Mouse (Mus musculus) frontal cortex, postnatal 10 days (tissue): Measurements from ENCODE around the gene Map3k9.
A peak's percentile ranks its signal among the peaks of the same experiment; 100 is the strongest.

Source experiments
- DNase-seq, 2 experiments: peaks; one replicate each; pipeline ENCODE4 v3.0.0; 2022; ENCODE audit warnings: low spot score in 2 of 2, mixed read lengths in 1 of 2

Map3k9 gene

DNA sequence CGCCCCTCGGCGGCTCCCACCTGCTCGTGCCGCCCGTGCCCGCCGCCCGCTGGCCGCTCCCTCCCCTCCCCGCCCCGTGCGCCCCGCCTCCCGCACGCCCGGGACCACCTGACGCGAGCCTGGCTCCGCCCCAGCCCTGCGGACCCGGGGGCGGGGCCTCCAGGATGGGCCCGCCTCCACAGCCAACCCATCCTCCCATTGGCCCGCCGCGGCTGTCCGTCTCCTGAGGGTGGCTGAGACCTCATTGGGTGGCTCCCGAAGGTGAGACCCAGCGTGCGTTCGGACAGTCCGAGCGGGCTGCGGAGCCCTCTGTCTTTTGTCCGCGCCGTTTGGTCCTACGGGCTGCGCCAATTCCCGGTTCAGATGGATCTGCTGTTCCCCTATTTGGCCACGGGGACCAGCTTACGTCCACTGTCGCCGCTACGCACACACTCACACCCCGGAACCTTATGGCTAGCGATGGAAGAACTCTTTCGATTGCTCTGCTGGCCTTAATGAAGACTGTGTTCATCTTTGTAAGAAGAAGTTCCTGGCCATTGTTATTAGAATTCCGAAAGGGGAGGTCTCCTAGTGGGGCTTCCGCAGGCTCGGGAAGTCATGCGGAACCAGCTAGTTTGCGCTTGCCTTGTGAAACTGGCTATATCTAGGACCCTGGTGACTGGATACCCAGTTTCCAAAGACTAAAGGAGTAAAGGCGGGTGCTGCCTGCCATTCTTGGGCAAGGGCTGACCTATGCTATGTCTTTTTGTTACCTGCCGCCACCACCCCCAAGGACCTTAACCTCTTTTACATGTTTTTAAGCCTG, at the start of gene Map3k9:
TSS of gene Map3k9 (minus strand) at position 71 of the 805 bp plus-strand sequence.
- DNase-seq, result peak; percentile 89 to 93

DNA sequence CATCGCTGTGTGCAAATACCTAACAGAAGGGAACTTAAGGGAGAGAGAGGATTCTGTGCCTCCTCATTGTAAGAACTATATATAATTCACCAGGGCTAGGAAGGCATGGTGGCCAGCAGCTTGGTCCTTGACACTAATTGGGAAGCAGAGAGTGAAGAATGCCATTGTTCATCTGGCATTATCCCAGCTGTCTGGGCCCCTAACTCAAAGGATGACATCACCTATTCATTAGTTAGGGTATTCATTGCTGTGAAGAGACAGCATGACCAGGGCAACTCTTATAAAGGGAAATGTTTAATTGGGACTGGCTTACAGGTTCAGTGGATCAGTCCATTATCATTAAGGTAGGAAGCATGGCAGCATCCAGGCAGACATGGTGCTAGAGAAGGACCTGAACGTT, 47.4 kb upstream of the Map3k9 start:
- DNase-seq, result no peak

DNA sequence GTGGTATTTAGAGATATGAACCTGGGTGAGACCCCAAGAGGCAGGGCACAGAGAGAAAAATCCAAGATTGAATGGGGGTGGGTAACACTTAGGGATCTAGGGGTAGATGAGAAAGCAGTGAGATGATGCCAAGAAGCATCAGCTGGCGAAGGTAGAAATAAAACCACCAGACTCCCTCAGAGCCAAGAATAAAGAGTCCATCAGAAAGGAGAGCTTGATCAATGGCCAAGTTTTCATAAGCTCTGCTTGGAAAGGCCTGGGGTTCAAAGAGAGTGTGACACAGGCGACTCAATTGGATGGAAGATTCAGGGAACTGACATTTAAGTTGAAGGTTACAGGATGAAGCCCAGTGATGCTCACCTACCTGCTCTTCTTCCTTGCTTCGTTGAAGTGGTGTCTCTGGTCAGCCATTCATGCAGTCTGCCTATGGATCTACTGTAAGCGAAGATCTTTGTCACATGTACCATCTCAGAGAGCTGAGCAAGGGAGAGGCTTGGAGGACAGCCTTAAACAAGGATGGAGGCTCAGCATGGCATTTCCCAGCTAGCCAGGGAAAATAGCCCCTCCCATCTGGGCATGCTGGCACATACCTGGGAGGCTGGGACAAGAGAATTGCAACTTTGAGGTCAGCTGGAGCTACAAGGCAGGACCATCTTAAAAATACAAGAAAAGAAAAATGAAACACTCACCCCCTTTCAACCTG, 42.0 kb upstream of the Map3k9 start:
- no peak for DNase-seq

DNA sequence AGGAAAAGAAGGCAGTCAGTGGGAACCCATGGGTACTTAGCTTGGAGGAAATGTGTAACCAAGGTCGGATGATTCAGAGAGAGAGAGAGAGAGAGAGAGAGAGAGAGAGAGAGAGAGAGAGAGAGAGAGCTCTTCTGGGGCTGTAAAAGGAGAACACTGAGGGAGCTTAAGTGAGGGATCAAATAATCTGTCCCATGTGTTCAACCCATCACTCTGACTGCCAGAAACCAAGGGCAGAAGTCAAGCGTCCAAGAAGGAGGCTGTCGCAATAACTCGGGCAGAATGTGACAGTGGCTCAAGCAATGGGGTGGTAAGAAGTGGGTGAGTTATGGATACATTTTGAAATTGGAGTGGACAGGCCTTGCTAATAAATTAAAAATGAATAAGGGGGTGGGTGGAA, 41.2 kb upstream of the Map3k9 start:
- no peak for DNase-seq

DNA sequence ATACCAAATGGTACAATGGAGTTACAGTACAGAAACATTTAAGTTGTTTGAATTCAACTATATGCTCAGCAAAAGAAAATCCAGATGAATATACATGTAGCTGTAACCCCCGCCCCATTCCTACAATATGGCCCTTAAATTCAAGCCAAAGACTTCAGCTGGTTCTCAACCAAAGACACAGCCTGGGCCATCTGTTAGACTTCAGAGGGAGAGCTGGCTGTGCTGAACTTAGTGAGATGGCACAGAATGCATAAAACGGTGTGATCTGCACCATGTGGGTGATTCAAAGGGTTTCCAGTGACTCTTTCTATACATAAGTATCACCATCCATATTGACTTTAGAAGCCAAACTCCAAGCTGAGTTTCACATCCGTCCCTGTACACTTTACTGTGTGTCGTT, 39.7 kb upstream of the Map3k9 start:
- DNase-seq, result no peak

DNA sequence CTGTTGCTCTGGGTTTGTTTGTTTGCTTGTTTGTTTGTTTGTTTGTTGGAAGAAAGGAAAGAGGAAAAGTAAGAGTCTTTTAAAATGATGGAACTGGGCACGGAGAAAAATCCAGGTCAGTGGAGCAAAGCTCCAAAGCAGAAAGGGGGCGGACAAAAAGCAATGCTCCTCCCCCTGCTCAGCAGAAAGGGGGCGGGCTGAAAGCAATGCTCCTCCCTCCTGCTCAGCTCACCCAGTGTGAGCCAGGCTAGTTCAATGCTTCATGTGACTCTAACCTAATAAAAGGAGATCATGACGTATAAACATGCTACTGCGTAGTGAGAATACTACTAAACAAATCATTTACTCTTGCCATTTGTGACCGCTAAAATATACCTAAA, 36.1 kb upstream of the Map3k9 start:
- DNase-seq, result no peak

DNA sequence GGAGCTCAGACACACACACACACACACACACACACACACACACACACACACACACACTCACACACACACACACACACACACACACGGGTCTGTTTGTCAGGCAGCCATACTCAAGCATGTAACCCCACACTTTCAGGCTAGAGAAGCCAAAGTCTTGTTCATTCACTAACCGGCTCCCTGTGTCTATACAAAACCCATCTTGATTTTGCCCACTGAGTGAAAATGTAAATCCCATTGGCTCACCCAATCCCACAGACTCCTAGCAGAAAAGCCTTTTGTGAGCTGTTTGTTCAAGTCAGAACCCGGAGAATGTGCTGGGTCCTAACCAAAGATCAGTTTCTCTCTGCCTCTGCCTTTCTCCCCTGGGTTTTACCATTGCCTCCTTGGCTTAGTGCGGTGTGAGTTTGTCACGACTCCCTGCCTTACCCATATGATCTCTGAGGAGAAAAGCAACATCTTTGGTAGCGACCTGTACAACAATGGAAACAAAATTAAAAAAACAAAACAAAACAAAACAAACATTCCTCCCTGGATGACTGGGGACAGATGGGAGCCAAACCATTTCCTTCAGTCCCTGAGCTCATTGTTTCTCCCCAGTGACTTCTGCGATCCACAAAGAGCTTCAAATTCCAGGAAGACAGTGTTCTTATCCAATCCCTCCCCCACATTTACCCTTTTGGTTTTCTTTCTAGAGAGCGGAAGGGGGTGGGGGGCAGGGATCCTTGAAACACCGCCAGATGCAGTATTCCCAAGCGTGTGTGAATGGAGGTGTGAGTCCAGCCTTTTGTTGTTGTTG, 35.6 kb upstream of the Map3k9 start:
- DNase-seq, result no peak

DNA sequence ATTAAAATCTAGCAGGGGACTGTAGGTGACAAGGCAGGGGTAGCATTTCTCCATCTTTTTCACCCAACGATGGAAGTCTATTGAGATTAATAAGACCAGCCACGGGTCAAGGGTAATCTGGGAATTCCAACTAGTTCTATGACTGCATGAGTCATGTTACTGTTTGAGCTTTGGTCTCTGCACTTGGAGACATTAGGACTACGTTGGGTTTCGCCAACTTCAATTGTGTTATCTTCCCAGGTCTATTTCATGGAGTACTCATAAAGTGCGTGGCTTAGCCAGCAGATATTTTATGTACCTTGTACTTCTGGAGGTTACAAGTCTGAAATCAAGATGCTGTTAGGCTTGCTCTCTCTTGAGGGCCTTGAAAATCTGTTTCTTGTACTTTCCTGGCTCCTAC, 33.8 kb upstream of the Map3k9 start:
- no peak for DNase-seq

DNA sequence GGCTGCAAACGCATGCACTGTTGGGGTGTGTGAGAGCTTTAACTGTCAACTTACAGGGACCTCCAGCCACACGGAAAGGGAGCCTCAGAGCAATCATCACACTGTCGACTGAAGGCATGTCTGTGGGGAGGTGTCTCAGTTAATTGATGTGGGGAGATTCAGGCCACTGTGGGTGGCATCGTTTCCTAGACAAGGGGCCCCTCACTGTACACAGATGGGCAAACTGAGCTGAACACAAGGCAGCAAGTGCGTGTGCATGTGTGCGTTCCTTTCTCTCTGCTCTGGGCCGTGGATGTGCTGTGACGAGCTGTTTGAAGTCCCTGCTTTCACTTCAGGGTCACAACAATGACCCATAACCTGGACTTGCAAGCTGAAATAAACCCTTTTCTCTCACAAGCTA, 29.4 kb upstream of the Map3k9 start:
- DNase-seq, result no peak

DNA sequence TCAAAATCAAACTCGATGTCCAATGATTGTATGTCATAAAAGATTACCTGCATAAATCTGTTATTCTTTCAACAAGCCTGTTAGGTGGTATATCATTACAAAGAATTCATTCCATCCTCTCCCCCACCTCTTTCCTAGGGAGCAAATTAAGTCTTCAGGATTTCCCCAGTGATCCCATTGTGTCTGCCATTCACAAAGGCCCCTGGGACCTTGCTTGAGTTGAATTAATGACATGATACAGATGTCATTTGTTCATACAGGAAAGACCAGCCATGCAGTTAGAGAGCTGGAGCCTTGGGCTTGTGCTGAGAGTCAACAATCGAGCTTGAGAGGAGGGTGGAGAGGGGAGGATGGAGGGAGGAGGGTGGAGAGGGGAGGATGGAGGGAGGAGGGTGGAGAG, 27.6 kb upstream of the Map3k9 start:
- DNase-seq, result no peak

DNA sequence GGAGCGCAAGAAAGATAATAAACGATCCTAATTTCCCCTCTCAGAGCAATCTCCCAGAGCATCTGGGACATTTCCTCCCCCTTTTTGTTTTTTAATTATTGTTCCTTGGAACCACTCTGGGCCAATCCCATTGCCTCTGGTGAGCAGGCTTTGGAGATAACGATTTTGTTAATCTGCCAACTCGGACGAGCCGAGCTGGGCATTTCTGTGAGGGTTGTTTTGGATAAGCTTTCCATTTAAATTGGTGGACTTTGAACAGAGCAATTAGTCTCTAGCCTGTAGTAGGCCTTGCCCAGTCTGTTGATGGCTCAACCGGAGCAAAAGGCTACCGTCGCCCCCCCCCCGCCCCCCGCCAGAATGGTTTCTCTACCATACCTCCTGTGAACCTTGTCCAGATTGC, 27.0 kb upstream of the Map3k9 start:
- DNase-seq, result no peak

DNA sequence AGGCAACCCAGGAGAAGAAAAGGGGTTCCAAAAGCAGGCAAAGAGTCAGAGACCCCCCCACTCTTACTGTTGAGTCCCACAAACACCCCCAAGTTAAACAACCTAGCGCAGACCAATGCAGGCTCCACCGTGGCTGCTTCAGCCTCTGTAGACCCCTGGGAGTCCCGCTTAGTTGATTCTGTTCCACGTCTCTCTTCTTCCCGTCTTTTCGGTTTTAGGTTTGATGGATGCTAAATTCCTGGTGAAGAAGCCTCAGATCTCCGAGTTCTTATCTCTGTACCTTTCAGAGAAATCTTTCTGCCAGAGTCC, 26.5 kb upstream of the Map3k9 start:
- DNase-seq, result no peak

DNA sequence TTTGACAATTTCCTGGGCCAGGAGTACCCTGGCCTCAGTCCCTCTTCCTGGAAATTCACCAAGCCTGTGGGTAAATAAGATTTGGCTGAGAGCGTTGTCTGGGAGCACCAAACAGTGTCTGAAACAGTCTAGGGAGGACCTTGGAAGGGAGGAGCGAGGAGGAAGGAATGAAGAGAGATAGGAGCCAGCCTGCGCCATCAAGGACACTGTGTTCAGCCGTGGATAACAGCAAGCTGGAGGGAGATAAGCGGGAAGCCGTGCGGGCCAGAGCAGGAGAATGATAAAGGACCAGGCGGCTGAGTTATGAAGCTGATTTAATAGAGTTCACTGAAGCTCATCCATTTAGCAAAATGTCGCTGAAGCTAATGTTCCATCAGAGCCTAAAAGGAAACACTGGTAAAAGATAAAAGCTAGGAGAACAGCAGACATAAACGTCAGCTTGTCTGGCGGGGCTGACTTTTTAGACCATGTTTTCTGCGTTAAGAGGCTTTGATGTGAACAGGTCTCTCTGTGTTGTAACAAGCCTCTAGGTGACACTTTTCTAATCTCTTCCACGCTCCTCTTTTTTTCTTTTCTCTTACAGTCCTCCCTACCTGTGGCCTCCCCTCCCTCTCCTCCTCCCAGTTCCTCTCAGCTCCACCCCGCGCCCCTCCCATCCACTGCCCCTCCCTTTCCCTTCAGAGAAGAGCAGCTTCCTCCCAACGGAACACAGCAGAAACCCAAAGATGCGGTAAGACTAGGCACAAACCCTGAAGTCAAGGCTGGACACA, 26.0 kb upstream of the Map3k9 start:
- no peak for DNase-seq

DNA sequence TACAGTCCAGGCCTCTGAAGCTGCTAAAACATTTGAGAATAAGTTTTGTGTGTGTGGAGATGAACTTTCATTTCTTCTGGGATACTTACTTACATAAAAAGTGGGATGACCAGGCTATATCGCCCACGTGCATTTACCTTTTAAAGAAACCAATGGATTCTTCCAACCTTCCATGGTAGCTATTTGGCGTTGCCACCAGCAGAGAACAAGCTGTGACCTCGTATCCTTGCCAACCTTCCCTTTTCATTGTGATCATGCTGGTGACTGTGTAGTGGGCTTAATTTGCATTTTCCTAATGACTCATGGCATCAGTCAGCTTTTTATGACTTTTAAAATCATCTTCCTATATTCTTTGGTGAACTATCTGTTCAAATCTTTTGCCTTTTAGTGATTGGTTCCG, 25.1 kb upstream of the Map3k9 start:
- no peak for DNase-seq

DNA sequence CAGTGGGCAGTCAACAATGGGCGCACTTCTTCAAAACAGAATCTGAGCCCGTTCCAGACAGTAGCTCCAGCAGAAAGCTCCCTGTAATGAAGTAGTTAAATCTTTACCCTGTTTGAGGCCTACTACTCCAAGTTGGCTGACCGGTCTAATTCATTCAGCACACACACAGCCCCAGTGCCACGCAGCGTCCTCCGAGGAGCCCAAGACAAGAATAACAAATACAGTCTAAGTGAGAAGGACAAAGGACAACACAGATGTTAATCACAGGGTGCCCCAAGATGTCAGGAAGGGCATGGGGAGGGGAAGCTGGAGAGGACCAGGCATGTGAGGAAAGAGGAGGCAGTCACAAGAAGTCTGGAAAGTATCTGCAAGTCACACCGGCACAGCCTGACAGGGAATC, 22.8 kb upstream of the Map3k9 start:
- DNase-seq, result no peak

DNA sequence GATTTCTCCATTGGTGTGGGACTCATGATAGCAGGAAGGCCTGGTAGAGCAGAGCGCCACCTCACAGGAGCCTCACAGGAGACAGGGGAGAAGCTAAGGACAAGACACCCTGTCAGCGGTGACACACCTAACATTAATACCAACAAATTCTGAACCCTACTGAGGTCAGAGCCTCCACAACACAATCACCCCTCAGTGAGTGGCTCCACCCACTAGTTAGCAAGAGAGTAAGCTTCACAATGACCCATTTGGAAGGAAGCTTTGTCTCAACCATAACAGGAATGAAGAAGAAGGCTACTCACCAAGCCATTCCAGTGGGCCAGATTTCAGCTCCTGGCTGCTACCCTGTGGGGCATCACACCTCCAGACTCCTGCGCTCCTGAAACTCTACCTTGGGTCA, 22.0 kb upstream of the Map3k9 start:
- DNase-seq, result no peak

DNA sequence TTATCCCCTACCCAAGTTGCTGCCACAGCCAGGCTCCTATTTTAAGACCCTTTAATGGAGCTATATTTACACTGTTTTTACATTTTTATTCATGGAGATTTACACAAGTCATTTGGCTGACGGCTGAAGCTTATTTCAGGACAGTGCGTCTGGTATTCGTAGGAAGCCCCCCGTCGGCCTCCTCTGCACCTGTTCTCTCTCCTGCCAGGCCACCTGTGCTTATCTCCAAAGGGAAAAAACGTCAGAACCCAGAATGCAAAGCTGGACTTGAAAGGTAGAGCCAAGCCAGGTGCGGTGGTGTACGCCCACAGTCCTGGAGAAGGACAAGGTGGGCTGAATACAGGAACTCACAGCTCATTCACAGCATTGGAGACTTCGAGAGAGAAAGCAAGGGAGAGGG, 20.2 kb upstream of the Map3k9 start:
- no peak for DNase-seq

DNA sequence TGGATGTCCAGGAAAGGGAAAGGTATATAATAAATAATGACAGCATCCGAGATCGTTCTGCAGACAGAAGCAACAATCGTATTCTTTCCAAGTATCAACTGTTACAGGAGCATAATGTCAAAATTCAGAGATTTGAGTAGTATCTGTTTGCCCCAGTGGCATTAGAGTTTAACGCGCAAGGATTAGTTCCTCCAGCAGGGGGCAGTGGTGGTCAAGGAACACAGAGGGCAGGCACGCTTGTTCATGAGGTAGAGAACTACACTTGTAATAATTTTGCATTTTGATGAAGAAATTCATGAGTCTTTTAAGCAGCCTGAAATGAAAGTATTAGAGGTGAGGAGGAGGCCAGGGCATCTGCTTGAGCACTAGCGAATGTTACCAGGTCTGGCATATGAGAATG, 15.6 kb upstream of the Map3k9 start:
- peak in 1 of 2 experiments; percentile 74 for DNase-seq

DNA sequence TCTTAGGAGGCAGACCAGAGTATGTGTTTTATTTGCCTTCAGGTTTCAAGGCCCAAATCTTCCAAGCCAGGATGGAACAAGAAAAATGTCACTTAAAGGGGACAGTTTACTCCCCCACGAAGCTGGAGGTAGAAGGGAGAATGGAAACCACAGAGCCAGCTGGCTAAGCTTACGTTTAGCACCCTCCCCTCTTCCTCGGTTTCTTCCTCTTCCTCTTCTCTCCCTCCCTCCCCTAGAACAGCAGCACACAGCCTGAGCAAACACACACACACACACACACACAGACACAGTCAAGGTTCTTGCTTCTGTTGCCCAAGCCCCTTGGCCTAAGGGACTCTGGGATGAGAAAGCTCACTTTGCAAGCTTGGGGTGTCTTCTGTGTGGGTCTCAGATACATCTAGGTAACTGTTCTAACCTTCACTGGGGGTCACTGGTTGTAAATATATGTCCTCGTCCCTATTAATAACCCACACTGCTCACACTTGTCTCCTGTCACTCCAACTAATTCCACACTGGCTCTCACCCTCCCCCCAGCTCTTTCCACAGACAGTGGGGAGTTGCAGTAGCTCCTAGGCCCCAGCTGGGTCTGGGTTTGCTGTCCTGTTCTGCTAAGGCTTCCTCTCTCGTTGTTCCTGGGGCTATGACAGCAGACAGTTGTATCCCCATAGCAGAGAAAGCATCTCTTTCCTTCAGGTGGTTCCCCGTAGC, 11.7 kb upstream of the Map3k9 start:
- DNase-seq, result no peak

DNA sequence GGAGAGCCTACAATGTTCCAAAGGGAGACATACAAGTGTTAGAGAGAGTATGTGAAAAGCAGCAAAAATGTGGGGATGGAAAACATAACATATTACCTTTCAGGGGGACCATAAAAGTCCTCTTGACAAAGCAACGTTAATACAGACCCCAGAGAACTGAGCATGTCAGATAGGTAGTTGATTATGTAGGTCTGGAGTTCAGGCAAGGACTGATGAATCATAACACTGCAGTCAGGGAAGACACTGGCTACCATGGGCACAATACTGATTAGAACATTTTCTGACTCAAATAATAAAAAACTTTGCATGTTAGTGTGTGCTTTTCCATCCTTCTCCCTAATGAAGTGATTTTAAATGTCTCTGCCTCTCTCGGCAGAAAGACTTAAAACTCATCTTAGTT, 8.5 kb upstream of the Map3k9 start:
- no peak for DNase-seq

DNA sequence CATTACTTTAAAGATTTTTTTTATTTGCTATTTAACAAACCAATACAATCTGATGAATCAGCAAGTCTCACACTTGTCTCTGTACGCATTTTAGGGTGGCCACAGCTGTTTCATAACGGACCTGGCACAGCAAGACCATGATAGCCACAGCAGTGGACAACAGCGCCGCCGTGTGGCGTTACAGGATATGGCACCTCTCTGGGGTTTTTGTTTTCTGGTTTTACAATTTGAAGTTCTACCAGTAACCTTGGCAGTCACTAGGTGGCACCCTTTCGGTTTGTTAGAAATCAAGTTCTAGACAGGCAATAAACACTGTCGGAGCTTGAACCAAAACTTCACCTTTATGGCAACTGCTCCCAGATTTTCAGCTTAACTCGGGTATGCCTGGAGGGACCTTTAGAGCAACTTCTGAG, 7.7 kb upstream of the Map3k9 start:
- DNase-seq, result peak; percentile 77 to 90
